Mouse (Mus musculus) forebrain, embryonic 13.5 days (tissue): ENCODE measurements around the gene Zfp609. TPM values are rescaled to one million over a fixed set of nuclear protein-coding genes. Genes with fewer than 3 reads are reported as not detected.

Experiments
- ATAC-seq: fragments of 200-750 bp; cut with Nextera tagmentation; 2 replicates; pipeline ENCODE4 v1.8.0; 2017
- H3K27ac ChIP-seq: fragments of 300-500 bp; sonication (generic); 2 replicates; pipeline ENCODE4 v1.5.1; 2015; ENCODE audit warnings: inconsistent platforms, mild to moderate bottlenecking, moderate library complexity
- H3K27me3 ChIP-seq: fragments of 300-500 bp; sonication (generic); 2 replicates; pipeline ENCODE4 v1.6.1; 2015; ENCODE audit warnings: mild to moderate bottlenecking, inconsistent platforms
- H3K36me3 ChIP-seq: fragments of 300-500 bp; sonication (generic); 2 replicates; pipeline ENCODE4 v1.6.1; 2015; ENCODE audit warnings: mild to moderate bottlenecking, inconsistent platforms; ENCODE audit not compliant: poor library complexity, severe bottlenecking
- H3K4me1 ChIP-seq: fragments of 300-500 bp; sonication (generic); 2 replicates; pipeline ENCODE4 v1.6.1; 2015; ENCODE audit warnings: inconsistent platforms
- H3K4me2 ChIP-seq: fragments of 300-500 bp; sonication (generic); 2 replicates; pipeline ENCODE4 v1.6.1; 2015; ENCODE audit warnings: inconsistent platforms, mild to moderate bottlenecking, moderate library complexity
- H3K4me3 ChIP-seq: fragments of 300-500 bp; sonication (generic); 2 replicates; pipeline ENCODE4 v1.5.1; 2015; ENCODE audit warnings: mild to moderate bottlenecking, inconsistent platforms
- H3K9ac ChIP-seq: fragments of 300-500 bp; sonication (generic); 2 replicates; pipeline ENCODE4 v1.6.1; 2015; ENCODE audit warnings: mild to moderate bottlenecking, inconsistent platforms
- H3K9me3 ChIP-seq: fragments of 300-500 bp; sonication (generic); replicated peaks from 2 replicates; pipeline ENCODE4 v1.6.1; 2016; ENCODE audit warnings: inconsistent platforms
- whole genome bisulfite sequencing: fragments of 180-500 bp; shearing (Covaris S2); methylation state at CpG from one replicate; pipeline ENCODE4 v1.1.7; 2015; 5-methylcytosine and 5-hydroxymethylcytosine counted together
- polyA plus RNA-seq: library from polyadenylated mRNA; unstranded; fragments of >200 nt; fragmentation: Nextera tagmentation; extraction: Ambion mirVana; gene quantifications from 2 replicates; pipeline ENCODE4 v1.2.1, GENCODE M21; 2015

Gene Zfp609
- polyA plus RNA-seq, 1 experiment from 2014 or later: 9.4 TPM

DNA sequence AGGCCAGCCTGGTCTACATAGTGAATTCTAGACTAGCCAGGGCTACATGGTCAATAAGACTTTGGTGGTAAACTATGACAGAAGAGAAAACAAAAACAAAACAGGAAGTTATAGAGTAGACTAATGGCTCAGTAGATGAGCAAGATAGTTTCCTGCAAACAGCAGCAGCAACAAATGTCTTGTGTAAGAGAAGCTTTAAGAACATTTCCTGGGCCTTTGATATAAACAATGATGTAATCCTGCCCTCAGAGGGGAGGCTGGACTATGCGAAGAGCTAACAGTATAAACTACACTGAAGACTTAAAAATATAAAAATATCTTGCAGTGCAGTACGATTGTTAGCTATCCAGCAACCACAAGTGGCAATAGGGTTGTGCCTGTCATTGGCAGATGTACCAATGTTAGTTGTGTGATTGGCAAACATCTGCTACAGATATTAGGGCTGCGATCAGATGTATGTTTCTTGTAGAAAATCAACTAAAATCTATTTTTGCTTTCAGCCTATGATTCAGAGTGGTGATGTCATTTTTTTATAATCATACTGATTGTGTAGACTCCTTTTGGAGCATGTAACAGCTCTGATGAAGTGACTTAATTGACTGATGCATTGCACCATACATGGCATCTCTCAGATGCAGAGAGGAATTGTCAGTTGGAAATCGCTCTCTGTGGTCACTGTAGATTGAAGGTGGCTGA, 146.3 kb downstream of the Zfp609 start:
- Histone ChIP-seq H3K9ac (no peak overlapping the region), H3K4me3 (no peak overlapping the region), H3K9me3 (no peaks in the 10 kb centered on the region), H3K36me3 (peaks cover 8% of the 10 kb centered on the region), H3K27ac (no peak overlapping the region), H3K4me1 (peaks cover 59% of the 10 kb centered on the region), H3K4me2 (no peak overlapping the region), H3K27me3 (no peaks in the 10 kb centered on the region)
- ATAC-seq: no peak
- 85% methylated on average over 4 of the region's 4 CpGs for WGBS

GRCm38 (mm10) chr9:65679181-65679761, 148.1 kb downstream of the Zfp609 start:
- peaks cover 3% of the 10 kb centered on the region; the same call in 1 of the 2 replicates for H3K36me3 ChIP-seq
- WGBS: 26% methylated on average over 5 of the region's 5 CpGs
- H3K4me3 ChIP-seq: peak overlapping the region; percentile 19
- no peaks in the 10 kb centered on the region for H3K9me3 ChIP-seq
- H3K4me2 ChIP-seq: peak overlapping the region; percentile 71
- peak overlapping the region; percentile 45; the same call in 1 of the 2 replicates for H3K9ac ChIP-seq
- ATAC-seq: no peak
- peaks cover 61% of the 10 kb centered on the region for H3K4me1 ChIP-seq
- peak overlapping the region; percentile 27; the same call in 1 of the 2 replicates for H3K27ac ChIP-seq
- H3K27me3 ChIP-seq: no peaks in the 10 kb centered on the region

DNA sequence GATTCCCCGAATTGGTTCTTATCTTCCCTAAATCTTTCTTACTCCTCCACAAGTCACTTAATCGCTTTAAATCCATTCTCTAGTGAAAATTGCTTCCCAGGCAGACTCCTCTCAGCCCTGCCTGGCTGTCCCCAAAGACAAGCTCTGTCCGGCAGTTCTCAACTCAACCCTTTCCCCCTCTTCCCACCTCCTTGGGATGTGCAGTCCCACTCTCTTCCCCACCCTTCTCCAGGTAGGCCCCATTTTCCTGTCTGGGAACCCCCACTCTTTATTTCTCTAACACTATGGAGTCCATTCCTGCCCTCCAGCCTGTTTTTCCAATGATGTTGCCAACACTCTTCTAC, 150.3 kb downstream of the Zfp609 start:
- WGBS: 1% methylated on average over 3 of the region's 3 CpGs
- peak overlapping the region; percentile 66 for H3K4me3 ChIP-seq
- H3K9ac ChIP-seq: peak overlapping the region; percentile 87
- ATAC-seq: no peak
- peaks cover 55% of the 10 kb centered on the region for H3K4me1 ChIP-seq
- H3K36me3 ChIP-seq: peaks cover 3% of the 10 kb centered on the region; the same call in 1 of the 2 replicates
- H3K9me3 ChIP-seq: no peaks in the 10 kb centered on the region
- peak overlapping the region; percentile 70; the same call in 1 of the 2 replicates for H3K27ac ChIP-seq
- peak overlapping the region; percentile 71 for H3K4me2 ChIP-seq
- no peaks in the 10 kb centered on the region for H3K27me3 ChIP-seq

DNA sequence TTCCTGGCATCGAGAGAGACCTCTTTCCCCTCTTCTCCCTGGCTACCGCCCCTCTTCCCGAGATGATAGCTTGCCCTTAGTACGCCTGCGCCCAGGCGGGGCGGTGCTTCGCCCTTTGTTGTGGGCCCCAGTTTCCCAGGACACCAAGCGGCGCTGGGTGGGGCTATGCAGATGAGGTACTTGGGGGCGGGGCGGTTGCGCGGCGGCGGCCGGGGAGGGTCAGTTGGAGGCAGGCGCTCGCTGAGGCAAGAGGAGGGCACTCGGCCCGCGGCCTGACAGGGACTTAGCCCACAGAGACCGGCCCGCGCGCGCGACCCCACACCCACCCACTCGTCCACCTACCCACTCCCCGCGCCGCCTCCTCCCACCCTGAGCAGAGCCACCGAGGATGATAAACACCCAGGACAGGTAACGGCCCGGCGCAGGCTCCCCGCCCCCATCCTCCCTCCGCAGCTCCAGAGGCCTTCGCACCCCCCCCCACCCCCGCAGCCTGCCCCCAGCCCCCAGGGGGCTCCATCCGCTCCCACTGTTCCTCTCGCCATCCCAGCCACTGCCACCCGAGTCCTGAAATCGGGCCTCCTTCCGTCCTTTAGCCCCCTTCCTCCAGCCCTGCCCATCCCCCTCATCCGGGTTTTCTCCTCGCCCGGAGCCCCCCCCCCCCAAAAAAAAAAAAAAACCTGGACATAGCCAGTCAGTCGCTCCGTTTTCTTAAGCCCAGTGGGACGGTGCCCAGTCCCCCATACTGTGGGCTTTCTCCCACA, 150.8 kb downstream of the Zfp609 start:
- Histone ChIP-seq H3K9ac (peak overlapping the region; percentile 87), H3K4me2 (peak overlapping the region; percentile 71), H3K4me1 (peaks cover 52% of the 10 kb centered on the region), H3K27me3 (no peaks in the 10 kb centered on the region), H3K4me3 (peak overlapping the region; percentile 66), H3K9me3 (no peaks in the 10 kb centered on the region), H3K36me3 (peaks cover 3% of the 10 kb centered on the region; the same call in 1 of the 2 replicates), H3K27ac (peak overlapping the region; percentile 70)
- peak; percentile 98 for ATAC-seq
- under 1% methylated on average over 40 of the region's 51 CpGs for WGBS

DNA sequence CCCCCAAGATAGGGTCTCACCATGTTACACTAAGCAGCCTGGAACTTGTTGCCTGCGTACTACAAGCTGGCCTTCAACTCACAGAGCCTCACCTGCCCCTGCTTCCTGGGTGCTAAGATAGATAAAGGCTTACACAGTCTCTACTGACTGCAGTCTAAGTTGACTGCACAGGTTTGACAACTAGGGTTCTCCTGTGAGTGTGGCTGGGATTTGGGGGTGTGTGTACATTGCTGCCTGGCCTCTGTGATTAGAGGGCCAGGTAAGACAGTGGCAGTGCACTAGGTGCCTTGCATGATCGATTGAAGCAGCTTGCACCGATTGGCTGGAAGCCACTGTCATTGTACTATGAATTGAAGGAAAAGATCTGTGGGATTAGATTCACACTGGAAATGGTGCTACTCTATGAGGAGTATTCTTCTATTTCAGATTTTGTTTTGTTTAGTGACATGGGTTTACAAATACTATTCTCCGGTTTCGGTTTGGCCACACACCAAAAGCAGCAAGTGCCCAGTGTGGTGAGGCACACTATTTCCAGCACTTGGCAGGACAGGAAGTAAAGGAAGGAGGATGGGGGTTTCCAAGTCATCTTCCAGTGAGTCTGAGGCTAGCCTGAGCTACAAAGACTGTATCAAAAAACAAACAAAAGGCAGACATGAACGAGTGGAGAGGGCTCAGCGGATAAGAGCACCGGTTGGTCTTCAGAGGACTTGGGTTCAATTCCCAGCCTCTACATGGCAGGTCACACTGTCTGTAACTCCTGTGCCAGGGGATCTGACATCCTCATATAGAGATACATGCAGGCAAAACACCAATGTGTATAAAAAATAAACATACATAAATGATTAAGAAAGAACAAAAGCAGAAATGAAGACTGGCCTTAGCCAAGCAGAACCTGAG, 151.7 kb downstream of the Zfp609 start:
- ATAC-seq: peak; percentile 68
- 58% methylated on average over 8 of the region's 8 CpGs for WGBS
- H3K27me3 ChIP-seq: no peaks in the 10 kb centered on the region

DNA sequence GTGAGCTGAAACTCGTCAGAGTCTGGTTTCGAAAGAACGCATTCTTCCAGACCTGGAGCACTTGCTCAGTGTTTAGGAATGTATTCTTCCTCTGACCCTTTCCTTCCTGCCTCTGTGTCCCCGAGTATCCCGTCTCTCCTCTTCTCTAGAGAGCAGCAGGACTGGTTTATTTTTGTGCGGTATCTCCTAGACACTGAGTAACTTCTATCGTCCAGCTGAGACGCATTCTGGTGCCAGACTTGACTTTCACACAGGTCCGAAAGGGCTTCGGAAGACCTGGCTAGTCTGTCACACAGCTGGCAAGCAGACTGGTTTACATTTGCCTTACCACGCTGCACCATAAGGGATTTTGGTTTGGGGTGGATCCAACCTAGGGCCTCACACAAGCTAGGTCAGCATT, 154.4 kb downstream of the Zfp609 start:
- no peaks in the 10 kb centered on the region for H3K36me3 ChIP-seq
- H3K27me3 ChIP-seq: no peaks in the 10 kb centered on the region
- no peaks in the 10 kb centered on the region for H3K9me3 ChIP-seq
- ATAC-seq: no peak
- 85% methylated on average over 11 of the region's 11 CpGs for WGBS
- H3K4me1 ChIP-seq: peaks cover 17% of the 10 kb centered on the region
- H3K4me3 ChIP-seq: no peak overlapping the region
- H3K9ac ChIP-seq: no peak overlapping the region
- H3K4me2 ChIP-seq: no peak overlapping the region
- no peak overlapping the region for H3K27ac ChIP-seq

More for the DNA sequence above, 151.7 kb downstream of the Zfp609 start:
- Histone ChIP-seq H3K4me3 (peak overlapping the region; percentile 66), H3K9me3 (no peaks in the 10 kb centered on the region), H3K4me1 (peaks cover 44% of the 10 kb centered on the region), H3K27ac (peak overlapping the region; percentile 70), H3K9ac (peak overlapping the region; percentile 87), H3K36me3 (peaks cover under 1% of the 10 kb centered on the region; the same call in 1 of the 2 replicates), H3K4me2 (peak overlapping the region; percentile 71)

GRCm38 (mm10) chr9:65671431-65671931, 155.9 kb downstream of the Zfp609 start:
- no peak for ATAC-seq
- 67% methylated on average over 9 of the region's 9 CpGs for WGBS

GRCm38 (mm10) chr9:65667701-65668100, 159.7 kb downstream of the Zfp609 start, which contains the start of gene Oaz2:
Gene Oaz2 (plus strand): TSS chr9:65668001.
- Histone ChIP-seq H3K4me1 (no peaks in the 10 kb centered on the region), H3K4me2 (no peak within 1 kb of the TSS), H3K4me3 (no peak within 1 kb of the TSS), H3K27ac (no peak within 1 kb of the TSS), H3K36me3 (no peaks in the 10 kb centered on the region), H3K9ac (no peak within 1 kb of the TSS), H3K27me3 (no peaks in the 10 kb centered on the region), H3K9me3 (no peaks in the 10 kb centered on the region)
- 96% methylated on average over 8 of the region's 8 CpGs for WGBS
- no peak for ATAC-seq

More at GRCm38 (mm10) chr9:65671431-65671931, 155.9 kb downstream of the Zfp609 start:
- Histone ChIP-seq H3K9ac (no peak overlapping the region), H3K4me3 (no peak overlapping the region), H3K9me3 (no peaks in the 10 kb centered on the region), H3K36me3 (no peaks in the 10 kb centered on the region), H3K27me3 (no peaks in the 10 kb centered on the region), H3K4me1 (peaks cover 7% of the 10 kb centered on the region), H3K4me2 (no peak overlapping the region), H3K27ac (no peak overlapping the region)

- ATAC-seq: 0 out of 2 replicates have a peak, but pooled peaks have one; percentile 19
- Histone ChIP-seq H3K27me3 (no peaks in the 10 kb centered on the region), H3K36me3 (no peaks in the 10 kb centered on the region), H3K4me1 (no peaks in the 10 kb centered on the region), H3K9me3 (no peaks in the 10 kb centered on the region), H3K4me2 (no peak overlapping the region), H3K9ac (no peak overlapping the region), H3K4me3 (no peak overlapping the region), H3K27ac (no peak overlapping the region)
- 19% methylated on average over 5 of the region's 5 CpGs for WGBS
These were observed 161.3 kb downstream of the Zfp609 start for GRCm38 (mm10) chr9:65666042-65666441.

DNA sequence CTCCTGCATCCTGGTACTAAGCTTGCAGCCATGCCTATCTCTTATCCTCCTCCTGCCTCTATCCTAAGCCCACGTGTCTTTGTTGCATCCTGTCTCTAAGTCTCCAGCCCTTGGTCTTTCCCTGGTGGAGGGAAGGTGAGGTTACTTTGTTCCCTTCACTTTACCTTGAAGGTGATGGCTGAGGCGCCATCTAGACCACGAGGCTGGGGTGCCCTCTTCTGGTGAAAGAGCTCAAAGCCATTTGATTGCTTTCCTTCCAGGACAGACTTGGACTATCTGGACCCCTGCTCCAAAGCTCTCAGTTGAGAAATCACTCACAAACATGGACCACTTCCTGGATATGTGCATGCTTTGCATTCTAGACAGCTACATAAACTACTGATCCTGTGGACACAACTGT, 163.2 kb downstream of the Zfp609 start:
- H3K36me3 ChIP-seq: no peaks in the 10 kb centered on the region
- no peak overlapping the region for H3K4me3 ChIP-seq
- H3K4me1 ChIP-seq: no peaks in the 10 kb centered on the region
- H3K4me2 ChIP-seq: no peak overlapping the region
- ATAC-seq: no peak
- H3K27me3 ChIP-seq: no peaks in the 10 kb centered on the region
- WGBS: 5% methylated on average over 3 of the region's 3 CpGs
- no peak overlapping the region for H3K27ac ChIP-seq
- H3K9me3 ChIP-seq: no peaks in the 10 kb centered on the region
- no peak overlapping the region for H3K9ac ChIP-seq

DNA sequence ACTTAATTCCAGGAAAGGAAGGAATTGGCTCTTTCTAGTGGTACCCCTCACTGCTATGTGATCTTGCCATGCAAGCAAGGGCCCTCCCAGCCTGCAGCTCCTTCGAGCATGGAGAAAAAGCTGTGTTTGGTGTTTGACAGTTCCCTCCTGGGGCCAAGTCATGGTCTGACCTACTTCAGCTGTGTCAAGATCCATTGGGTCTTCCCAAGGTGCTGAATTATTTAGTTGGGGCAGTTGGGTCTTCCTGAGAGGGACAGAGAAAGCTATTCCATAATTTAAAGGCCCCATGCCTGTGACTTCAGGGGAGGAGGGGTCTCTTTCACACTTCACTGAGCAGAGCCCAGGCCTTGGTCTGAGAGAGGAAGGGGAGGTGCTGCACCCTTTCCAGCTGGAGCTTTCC, 165.9 kb downstream of the Zfp609 start:
- no peak for ATAC-seq
- no peak overlapping the region for H3K4me2 ChIP-seq
- H3K36me3 ChIP-seq: no peaks in the 10 kb centered on the region
- 64% methylated on average over 1 of the region's 1 CpGs for WGBS
- no peak overlapping the region for H3K4me3 ChIP-seq
- H3K9me3 ChIP-seq: no peaks in the 10 kb centered on the region
- no peaks in the 10 kb centered on the region for H3K27me3 ChIP-seq
- H3K9ac ChIP-seq: no peak overlapping the region
- no peaks in the 10 kb centered on the region for H3K4me1 ChIP-seq
- H3K27ac ChIP-seq: no peak overlapping the region
